Mouse (Mus musculus): ENCODE data around the gene Uts2r. TPM values are rescaled to one million over a fixed set of nuclear protein-coding genes. Genes with fewer than 3 reads are reported as not detected.

The Uts2r gene
- total RNA-seq (2014; rRNA removed; ENCODE audit: low replicate concordance) (not detected in 2 replicates), polyA plus RNA-seq (2015; fragmentation: Nextera tagmentation; extraction: Ambion mirVana) (not detected in 2 replicates)

GRCm38 (mm10) chr11:121159971-121160370 lies at the start of gene Uts2r:
Gene Uts2r, plus strand, starts transcription at chr11:121160271.
- ATAC-seq (ENCODE audit: insufficient read depth, low read depth) (no peak), DNase-seq (ENCODE audit: low spot score) (no peak)
- no peaks in the 10 kb centered on the region for H3K36me3 ChIP-seq (replicated peaks; ENCODE audit: control insufficient read depth, insufficient read depth, low read length)
- H3K9me3 ChIP-seq (replicated peaks; ENCODE audit: control insufficient read depth, low read length): no peaks in the 10 kb centered on the region
- H3K27ac ChIP-seq (ENCODE audit: low read depth): no peak within 1 kb of the TSS
- no peak within 1 kb of the TSS for H3K4me2 ChIP-seq (ENCODE audit: low read depth, low read length)
- peaks cover 4% of the 10 kb centered on the region for H3K4me1 ChIP-seq (ENCODE audit: control insufficient read depth, insufficient read depth)
- WGBS: 79% methylated on average over 5 of the region's 5 CpGs
- H3K4me3 ChIP-seq (ENCODE audit: low read depth, low read length): no peak within 1 kb of the TSS
- no peak for TF ChIP-seq EP300 (IDR thresholded peaks at IDR 0.05; ENCODE audit: low read depth)
- TF ChIP-seq CTCF (IDR thresholded peaks at IDR 0.05; ENCODE audit: low read depth): no peak
- no peak within 1 kb of the TSS for H3K9ac ChIP-seq (replicated peaks; ENCODE audit: low read depth, low read length)
- peaks cover 33% of the 10 kb centered on the region for H3K27me3 ChIP-seq (ENCODE audit: control insufficient read depth, insufficient read depth, low read length)

GRCm38 (mm10) chr11:121111051-121111450 lies 49.0 kb upstream of the Uts2r start:
- no peak overlapping the region for H3K27ac ChIP-seq (ENCODE audit: low read depth)
- ATAC-seq (ENCODE audit: insufficient read depth, low read depth): no peak
- H3K4me2 ChIP-seq (ENCODE audit: low read depth, low read length): no peak overlapping the region
- TF ChIP-seq EP300 (IDR thresholded peaks at IDR 0.05; ENCODE audit: low read depth): no peak
- TF ChIP-seq CTCF (IDR thresholded peaks at IDR 0.05; ENCODE audit: low read depth): no peak
- no peak overlapping the region for H3K9ac ChIP-seq (replicated peaks; ENCODE audit: low read depth, low read length)
- no peaks in the 10 kb centered on the region for H3K36me3 ChIP-seq (replicated peaks; ENCODE audit: control insufficient read depth, insufficient read depth, low read length)
- H3K4me3 ChIP-seq (ENCODE audit: low read depth, low read length): no peak overlapping the region
- H3K27me3 ChIP-seq (ENCODE audit: control insufficient read depth, insufficient read depth, low read length): no peaks in the 10 kb centered on the region
- H3K9me3 ChIP-seq (replicated peaks; ENCODE audit: control insufficient read depth, low read length): no peaks in the 10 kb centered on the region
- no peak for DNase-seq (ENCODE audit: low spot score)
- 77% methylated on average over 3 of the region's 3 CpGs for WGBS
- peaks cover 15% of the 10 kb centered on the region for H3K4me1 ChIP-seq (ENCODE audit: control insufficient read depth, insufficient read depth)

GRCm38 (mm10) chr11:121111601-121112000 lies 48.5 kb upstream of the Uts2r start:
- TF ChIP-seq EP300 (IDR thresholded peaks at IDR 0.05; ENCODE audit: low read depth) (no peak), CTCF (IDR thresholded peaks at IDR 0.05; ENCODE audit: low read depth) (no peak)
- Histone ChIP-seq H3K9ac (replicated peaks; ENCODE audit: low read depth, low read length) (no peak overlapping the region), H3K36me3 (replicated peaks; ENCODE audit: control insufficient read depth, insufficient read depth, low read length) (no peaks in the 10 kb centered on the region), H3K9me3 (replicated peaks; ENCODE audit: control insufficient read depth, low read length) (no peaks in the 10 kb centered on the region), H3K4me1 (ENCODE audit: control insufficient read depth, insufficient read depth) (peaks cover 15% of the 10 kb centered on the region), H3K27me3 (ENCODE audit: control insufficient read depth, insufficient read depth, low read length) (no peaks in the 10 kb centered on the region), H3K4me2 (ENCODE audit: low read depth, low read length) (no peak overlapping the region), H3K4me3 (ENCODE audit: low read depth, low read length) (no peak overlapping the region), H3K27ac (ENCODE audit: low read depth) (no peak overlapping the region)
- DNase-seq (ENCODE audit: low spot score): no peak
- ATAC-seq (ENCODE audit: insufficient read depth, low read depth): no peak
- WGBS: 72% methylated on average over 1 of the region's 1 CpGs

GRCm38 (mm10) chr11:121112091-121112775 lies 47.8 kb upstream of the Uts2r start:
- ATAC-seq (ENCODE audit: insufficient read depth, low read depth): no peak
- H3K4me1 ChIP-seq (ENCODE audit: control insufficient read depth, insufficient read depth): peaks cover 15% of the 10 kb centered on the region
- no peak overlapping the region for H3K9ac ChIP-seq (replicated peaks; ENCODE audit: low read depth, low read length)
- no peaks in the 10 kb centered on the region for H3K9me3 ChIP-seq (replicated peaks; ENCODE audit: control insufficient read depth, low read length)
- no peak overlapping the region for H3K27ac ChIP-seq (ENCODE audit: low read depth)
- no peak overlapping the region for H3K4me3 ChIP-seq (ENCODE audit: low read depth, low read length)
- DNase-seq (ENCODE audit: low spot score): no peak
- TF ChIP-seq EP300 (IDR thresholded peaks at IDR 0.05; ENCODE audit: low read depth) (no peak), CTCF (IDR thresholded peaks at IDR 0.05; ENCODE audit: low read depth) (no peak)
- no peak overlapping the region for H3K4me2 ChIP-seq (ENCODE audit: low read depth, low read length)
- H3K36me3 ChIP-seq (replicated peaks; ENCODE audit: control insufficient read depth, insufficient read depth, low read length): no peaks in the 10 kb centered on the region
- WGBS: 74% methylated on average over 5 of the region's 5 CpGs
- H3K27me3 ChIP-seq (ENCODE audit: control insufficient read depth, insufficient read depth, low read length): no peaks in the 10 kb centered on the region

GRCm38 (mm10) chr11:121118106-121118505 lies 42.0 kb upstream of the Uts2r start:
- no peak for DNase-seq (ENCODE audit: low spot score)
- no peak overlapping the region for H3K4me2 ChIP-seq (ENCODE audit: low read depth, low read length)
- H3K9ac ChIP-seq (replicated peaks; ENCODE audit: low read depth, low read length): no peak overlapping the region
- no peak overlapping the region for H3K27ac ChIP-seq (ENCODE audit: low read depth)
- no peak for ATAC-seq (ENCODE audit: insufficient read depth, low read depth)
- TF ChIP-seq CTCF (IDR thresholded peaks at IDR 0.05; ENCODE audit: low read depth) (no peak), EP300 (IDR thresholded peaks at IDR 0.05; ENCODE audit: low read depth) (no peak)
- no peaks in the 10 kb centered on the region for H3K27me3 ChIP-seq (ENCODE audit: control insufficient read depth, insufficient read depth, low read length)
- H3K9me3 ChIP-seq (replicated peaks; ENCODE audit: control insufficient read depth, low read length): no peaks in the 10 kb centered on the region
- peaks cover 13% of the 10 kb centered on the region; the same call in 1 of the 2 replicates for H3K4me1 ChIP-seq (ENCODE audit: control insufficient read depth, insufficient read depth)
- no peaks in the 10 kb centered on the region for H3K36me3 ChIP-seq (replicated peaks; ENCODE audit: control insufficient read depth, insufficient read depth, low read length)
- H3K4me3 ChIP-seq (ENCODE audit: low read depth, low read length): no peak overlapping the region
- WGBS: 92% methylated on average over 18 of the region's 18 CpGs

GRCm38 (mm10) chr11:121118577-121118976 lies 41.5 kb upstream of the Uts2r start, which contains the start of gene Tex19.2:
Gene Tex19.2, minus strand, starts transcription at chr11:121118677.
- H3K27me3 ChIP-seq (ENCODE audit: control insufficient read depth, insufficient read depth, low read length): no peaks in the 10 kb centered on the region
- no peak within 1 kb of the TSS for H3K9ac ChIP-seq (replicated peaks; ENCODE audit: low read depth, low read length)
- WGBS: 79% methylated on average over 3 of the region's 3 CpGs
- ATAC-seq (ENCODE audit: insufficient read depth, low read depth): no peak
- H3K4me1 ChIP-seq (ENCODE audit: control insufficient read depth, insufficient read depth): peaks cover 13% of the 10 kb centered on the region; the same call in 1 of the 2 replicates
- no peak within 1 kb of the TSS for H3K4me2 ChIP-seq (ENCODE audit: low read depth, low read length)
- H3K27ac ChIP-seq (ENCODE audit: low read depth): no peak within 1 kb of the TSS
- no peak for DNase-seq (ENCODE audit: low spot score)
- TF ChIP-seq EP300 (IDR thresholded peaks at IDR 0.05; ENCODE audit: low read depth): no peak
- no peak for TF ChIP-seq CTCF (IDR thresholded peaks at IDR 0.05; ENCODE audit: low read depth)
- H3K36me3 ChIP-seq (replicated peaks; ENCODE audit: control insufficient read depth, insufficient read depth, low read length): no peaks in the 10 kb centered on the region
- no peak within 1 kb of the TSS for H3K4me3 ChIP-seq (ENCODE audit: low read depth, low read length)
- H3K9me3 ChIP-seq (replicated peaks; ENCODE audit: control insufficient read depth, low read length): no peaks in the 10 kb centered on the region
